Mouse (Mus musculus) myocyte (in vitro differentiated cells): ENCODE data around the gene Mettl4. TPM values are rescaled to one million over a fixed set of nuclear protein-coding genes. Genes with fewer than 3 reads are reported as not detected.

Source experiments
- H3K27me3 ChIP-seq: one replicate; pipeline ENCODE4 v1.6.1; 2011; ENCODE audit not compliant: control insufficient read depth, insufficient read depth, insufficient read length
- H3K36me3 ChIP-seq: one replicate; pipeline ENCODE4 v1.6.1; 2011; ENCODE audit not compliant: control insufficient read depth, insufficient read depth
- H3K4me2 ChIP-seq: one replicate; pipeline ENCODE4 v1.6.1; 2011; ENCODE audit warnings: low read depth, control low read depth
- H3K4me3 ChIP-seq: one replicate; pipeline ENCODE4 v1.5.1; 2011; ENCODE audit warnings: mild to moderate bottlenecking, control low read depth, moderate library complexity
- H3K79me2 ChIP-seq: one replicate; pipeline ENCODE4 v1.6.1; 2011; ENCODE audit not compliant: control insufficient read depth, insufficient read depth
- H3ac ChIP-seq: one replicate; pipeline ENCODE4 v1.6.1; 2011; ENCODE audit not compliant: control insufficient read depth, insufficient read length
- MAX ChIP-seq: IDR thresholded peaks from one replicate; pipeline ENCODE4 v1.6.1; 2011; ENCODE audit warnings: low read depth, mild to moderate bottlenecking, control low read depth
- MYOD1 ChIP-seq, 3 experiments: IDR thresholded peaks; one replicate each; pipeline ENCODE4 v1.6.1; 2011; ENCODE audit warnings: control low read depth in 2 of 3, low read depth in 2 of 3, mild to moderate bottlenecking in 2 of 3, moderate library complexity in 1 of 3; ENCODE audit not compliant: insufficient read length in 2 of 3, control insufficient read depth in 1 of 3
- MYOG ChIP-seq, 3 experiments: IDR thresholded peaks; one replicate each; pipeline ENCODE4 v1.6.1; 2011; ENCODE audit warnings: control low read depth in 2 of 3, low read depth in 2 of 3, mild to moderate bottlenecking in 2 of 3; ENCODE audit not compliant: insufficient read length in 2 of 3, control insufficient read depth in 1 of 3, insufficient read depth in 1 of 3
- POLR2A ChIP-seq: IDR thresholded peaks from one replicate; pipeline ENCODE4 v1.6.1; 2011; ENCODE audit warnings: low read depth, mild to moderate bottlenecking, control low read depth, moderate library complexity; ENCODE audit not compliant: insufficient read length
- REST ChIP-seq: IDR thresholded peaks from one replicate; pipeline ENCODE4 v1.6.1; 2011; ENCODE audit warnings: mild to moderate bottlenecking, control low read depth, moderate library complexity; ENCODE audit not compliant: insufficient read depth, insufficient read length
- SRF ChIP-seq: IDR thresholded peaks from one replicate; pipeline ENCODE4 v1.6.1; 2011; ENCODE audit warnings: low read depth; ENCODE audit not compliant: control insufficient read depth, insufficient read length
- TCF12 ChIP-seq: IDR thresholded peaks from one replicate; pipeline ENCODE4 v1.6.1; 2011; ENCODE audit warnings: mild to moderate bottlenecking, control low read depth; ENCODE audit not compliant: poor library complexity, insufficient read depth, severe bottlenecking
- TCF3 ChIP-seq: IDR thresholded peaks from one replicate; pipeline ENCODE4 v1.6.1; 2011; ENCODE audit warnings: low read depth, control low read depth; ENCODE audit not compliant: insufficient read length
- polyA plus RNA-seq: library from polyadenylated mRNA; unstranded; fragments of >200 nt; fragmentation: generic; extraction: Trizol; gene quantifications from one replicate; pipeline ENCODE4 v1.2.1, GENCODE M21; 2012; ENCODE audit warnings: missing spikeins

Gene Mettl4
- polyA plus RNA-seq, 1 experiment, result 2.5 TPM

- Histone ChIP-seq H3K36me3 (peaks cover 12% of the 10 kb centered on the region), H3K27me3 (no peaks in the 10 kb centered on the region), H3ac (no peak overlapping the region), H3K79me2 (no peaks in the 10 kb centered on the region), H3K4me2 (no peak overlapping the region), H3K4me3 (no peak overlapping the region)
- TF ChIP-seq MYOG (IDR thresholded peaks at IDR 0.05; ENCODE audit: control insufficient read depth in 1 of 3, insufficient read depth in 1 of 3, insufficient read length in 2 of 3, low read depth in 2 of 3) (no peak), POLR2A (no peak), TCF12 (no peak), SRF (no peak), MYOD1 (IDR thresholded peaks at IDR 0.05; ENCODE audit: control insufficient read depth in 1 of 3, insufficient read length in 2 of 3, low read depth in 2 of 3) (no peak), MAX (no peak)
These were observed 23.1 kb downstream of the Mettl4 start for GRCm38 (mm10) chr17:94726750-94727149.

GRCm38 (mm10) chr17:94673515-94674317, 76.1 kb downstream of the Mettl4 start:
- TF ChIP-seq MYOG (IDR thresholded peaks at IDR 0.05; ENCODE audit: control insufficient read depth in 1 of 3, insufficient read depth in 1 of 3, insufficient read length in 2 of 3, low read depth in 2 of 3), result no peak
- no peak for TF ChIP-seq TCF3
- TF ChIP-seq REST, result no peak
- no peak for TF ChIP-seq POLR2A

More at GRCm38 (mm10) chr17:94673515-94674317, 76.1 kb downstream of the Mettl4 start:
- no peaks in the 10 kb centered on the region for H3K36me3 ChIP-seq
- H3K27me3 ChIP-seq, result no peaks in the 10 kb centered on the region
- H3K4me2 ChIP-seq, result no peak overlapping the region
- no peak overlapping the region for H3ac ChIP-seq
- H3K4me3 ChIP-seq, result no peak overlapping the region
- no peaks in the 10 kb centered on the region for H3K79me2 ChIP-seq
